Mouse (Mus musculus): ENCODE results near the gene Lrrc43.
"Not testable (repeated sequence)": the region's sequence is repeated elsewhere in the genome, so short reads cannot be mapped to it uniquely, and the experiment has no call there.

The Lrrc43 gene

GRCm38 (mm10) chr5:123489112-123489785 lies at the start of gene Lrrc43, which contains the start of gene Il31:
Gene Lrrc43, plus strand, starts transcription at chr5:123489305.
Gene Il31, minus strand, starts transcription at chr5:123489489.
- no peak for DNase-seq

DNA sequence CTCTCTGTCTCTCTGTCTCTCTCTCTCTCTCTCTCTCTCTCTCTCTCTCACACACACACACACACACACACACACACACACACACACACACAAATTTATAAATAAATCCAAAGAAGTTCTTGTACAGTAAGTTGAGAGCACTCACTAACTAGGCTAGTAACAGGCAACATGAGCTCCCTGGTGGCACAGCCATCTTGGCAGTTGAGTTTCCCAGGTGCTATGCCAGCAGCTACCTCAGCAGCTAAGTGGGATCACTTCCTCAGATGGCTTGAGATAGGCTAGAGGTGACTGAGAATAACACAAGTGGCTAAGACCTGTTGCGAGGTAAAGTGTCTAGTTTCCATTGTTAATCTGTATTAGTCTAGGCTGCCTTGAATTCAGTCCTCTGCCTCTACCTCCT lies 49.8 kb upstream of the Lrrc43 start:
- no peak for DNase-seq

DNA sequence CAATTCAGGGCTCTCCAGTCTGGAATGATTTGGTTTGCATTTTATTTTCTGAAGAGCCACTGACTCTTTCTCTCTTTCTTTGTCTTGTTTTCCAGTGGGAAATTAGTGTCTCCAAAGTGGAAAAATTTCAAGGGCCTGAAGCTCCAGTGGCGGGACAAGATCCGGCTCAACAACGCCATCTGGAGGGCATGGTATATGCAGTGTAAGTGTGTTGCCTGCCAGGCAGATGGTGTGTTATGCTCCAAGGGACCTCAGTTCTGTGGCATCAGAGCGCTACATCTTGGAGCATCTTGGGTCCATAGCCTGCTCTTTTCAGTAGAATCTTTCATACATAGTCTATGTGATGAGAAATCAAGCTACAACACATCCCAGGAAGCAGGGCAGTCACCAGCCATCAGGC lies 49.2 kb upstream of the Lrrc43 start:
- no peak for DNase-seq

- no peak for DNase-seq
Observed at GRCm38 (mm10) chr5:123440664-123441063, 48.4 kb upstream of the Lrrc43 start.

- no peak for DNase-seq
Observed at GRCm38 (mm10) chr5:123442283-123442682, 46.8 kb upstream of the Lrrc43 start.

DNA sequence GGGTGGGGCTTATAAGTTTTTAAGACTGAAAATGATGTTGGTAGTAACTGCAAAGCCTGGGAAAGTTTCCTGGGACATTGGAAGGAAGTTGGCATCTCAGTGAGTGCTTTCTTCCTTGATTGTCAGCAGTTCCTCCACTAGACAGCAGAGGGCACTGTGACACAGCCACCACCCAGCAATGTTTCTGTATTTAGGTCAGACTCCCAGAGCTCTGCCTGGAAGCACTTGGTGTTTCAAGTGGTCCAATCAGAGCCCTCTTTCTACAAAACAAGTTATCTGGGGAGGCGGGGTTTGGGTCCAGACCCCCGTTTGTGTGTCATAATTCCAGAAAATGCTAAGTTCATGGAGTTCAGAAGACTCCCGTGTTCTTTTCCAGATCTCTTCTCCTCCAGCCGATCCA lies 45.0 kb upstream of the Lrrc43 start:
- peak; percentile 47 to 57 for DNase-seq

DNA sequence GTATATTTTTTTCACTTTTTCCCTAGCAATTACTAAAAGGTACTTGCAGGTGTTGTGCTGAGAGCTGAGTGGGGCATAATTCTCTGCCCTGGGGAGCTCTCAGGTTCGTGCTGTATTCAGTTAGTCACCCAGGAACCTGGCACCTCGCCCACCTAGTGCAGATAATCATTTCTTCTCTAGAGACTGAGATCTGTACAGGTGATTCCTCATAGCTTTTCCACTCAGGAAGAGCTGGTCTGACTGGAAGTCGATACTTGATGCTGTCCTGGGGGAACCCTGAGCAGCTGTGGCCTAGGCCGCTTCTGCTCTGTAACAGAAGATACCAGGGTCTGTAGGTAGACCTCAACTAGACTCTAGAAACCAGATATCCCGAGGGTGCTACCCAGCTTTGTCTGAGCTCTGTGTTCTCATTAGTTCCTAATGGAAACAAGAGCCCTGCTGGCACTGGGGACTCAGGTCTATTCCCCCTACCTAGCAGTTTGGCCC lies 44.2 kb upstream of the Lrrc43 start:
- no peak for DNase-seq

DNA sequence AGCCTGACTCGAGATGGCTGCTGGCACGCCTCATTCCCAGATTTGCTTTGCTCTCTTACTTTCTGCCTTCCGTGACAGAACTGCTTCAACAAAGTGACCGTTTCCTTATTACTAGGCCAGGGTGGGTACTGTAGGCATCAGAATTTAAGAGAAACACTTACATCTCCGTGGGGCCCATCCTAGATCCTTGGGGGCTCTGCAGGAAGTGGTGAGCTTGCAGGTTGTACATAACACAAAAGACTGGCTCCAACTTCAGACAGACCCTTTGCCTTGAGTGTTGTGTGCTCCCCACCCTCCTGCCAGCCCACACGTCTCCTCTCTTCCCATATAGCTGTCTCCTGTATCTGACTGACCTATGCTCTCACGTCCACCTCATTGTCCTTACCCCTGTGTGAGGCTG lies 37.2 kb upstream of the Lrrc43 start:
- no peak for DNase-seq

DNA sequence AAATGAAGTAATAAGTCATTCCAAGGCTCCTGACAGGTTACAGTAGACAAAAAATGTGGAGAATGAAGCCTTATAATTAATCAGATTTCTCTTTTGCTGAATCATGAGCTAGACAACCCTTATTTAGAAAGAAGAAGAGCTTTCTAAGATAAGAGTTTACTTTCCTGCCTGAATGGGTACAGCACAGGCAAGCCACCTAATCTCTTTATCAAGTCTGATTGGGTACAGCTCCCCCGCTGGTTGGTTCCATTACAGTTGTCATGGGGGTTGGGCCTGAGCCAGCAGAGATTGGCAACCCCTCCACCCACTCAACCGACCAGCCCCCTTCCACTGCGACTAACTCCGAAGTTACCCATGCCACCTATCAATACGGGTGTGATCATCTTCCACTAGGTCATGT lies 27.7 kb upstream of the Lrrc43 start:
- DNase-seq = no peak

DNA sequence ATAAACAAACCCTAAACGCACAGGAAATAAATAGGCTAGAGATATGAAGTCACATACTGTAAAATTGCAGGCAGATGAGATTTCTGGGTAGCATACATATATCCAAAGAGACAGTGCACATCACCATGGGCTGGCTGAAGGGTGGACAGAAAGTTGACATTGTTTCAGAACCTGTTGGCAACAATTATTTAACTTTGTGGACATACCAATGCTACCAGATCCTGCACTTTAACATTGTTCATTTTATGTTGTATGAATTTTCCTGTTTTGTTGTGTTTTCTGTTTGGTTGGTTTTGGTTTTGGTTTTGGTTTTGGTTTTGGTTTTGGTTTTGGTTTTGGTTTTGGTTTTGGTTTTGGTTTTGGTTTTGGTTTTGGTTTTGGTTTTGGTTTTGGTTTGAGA lies 24.5 kb upstream of the Lrrc43 start:
- DNase-seq = no peak

GRCm38 (mm10) chr5:123470784-123471400 lies 18.2 kb upstream of the Lrrc43 start:
- no peak for DNase-seq

GRCm38 (mm10) chr5:123473817-123474216 lies 15.3 kb upstream of the Lrrc43 start:
- DNase-seq = no peak

- DNase-seq = no peak
Observed at GRCm38 (mm10) chr5:123487659-123488395, 1.3 kb upstream of the Lrrc43 start.

- DNase-seq = no peak
Observed at GRCm38 (mm10) chr5:123489935-123490334, 830 bp downstream of the Lrrc43 start.

- peak in 1 of 2 experiments; percentile 23 for DNase-seq
Observed at GRCm38 (mm10) chr5:123499717-123500116, 10.6 kb downstream of the Lrrc43 start.

DNA sequence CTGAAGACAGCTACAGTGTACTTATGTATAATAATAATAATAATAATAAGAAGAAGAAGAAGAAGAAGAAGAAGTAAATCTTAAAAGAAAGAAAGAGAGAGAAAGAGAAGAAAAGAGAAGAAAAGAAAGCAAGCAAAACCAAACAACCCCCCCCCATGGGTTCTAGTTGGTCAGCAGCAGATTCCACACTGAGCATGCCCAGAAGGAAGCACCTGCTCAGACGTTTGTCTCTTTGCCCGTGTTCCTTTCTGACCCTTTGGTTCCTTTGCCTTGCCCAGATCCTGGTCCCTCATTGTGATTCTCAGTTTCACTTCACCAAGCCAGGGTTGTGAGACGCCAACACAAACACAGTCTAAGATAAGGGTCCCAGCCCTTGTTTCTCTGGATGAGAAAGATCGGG lies 12.9 kb downstream of the Lrrc43 start:
- DNase-seq = no peak

DNA sequence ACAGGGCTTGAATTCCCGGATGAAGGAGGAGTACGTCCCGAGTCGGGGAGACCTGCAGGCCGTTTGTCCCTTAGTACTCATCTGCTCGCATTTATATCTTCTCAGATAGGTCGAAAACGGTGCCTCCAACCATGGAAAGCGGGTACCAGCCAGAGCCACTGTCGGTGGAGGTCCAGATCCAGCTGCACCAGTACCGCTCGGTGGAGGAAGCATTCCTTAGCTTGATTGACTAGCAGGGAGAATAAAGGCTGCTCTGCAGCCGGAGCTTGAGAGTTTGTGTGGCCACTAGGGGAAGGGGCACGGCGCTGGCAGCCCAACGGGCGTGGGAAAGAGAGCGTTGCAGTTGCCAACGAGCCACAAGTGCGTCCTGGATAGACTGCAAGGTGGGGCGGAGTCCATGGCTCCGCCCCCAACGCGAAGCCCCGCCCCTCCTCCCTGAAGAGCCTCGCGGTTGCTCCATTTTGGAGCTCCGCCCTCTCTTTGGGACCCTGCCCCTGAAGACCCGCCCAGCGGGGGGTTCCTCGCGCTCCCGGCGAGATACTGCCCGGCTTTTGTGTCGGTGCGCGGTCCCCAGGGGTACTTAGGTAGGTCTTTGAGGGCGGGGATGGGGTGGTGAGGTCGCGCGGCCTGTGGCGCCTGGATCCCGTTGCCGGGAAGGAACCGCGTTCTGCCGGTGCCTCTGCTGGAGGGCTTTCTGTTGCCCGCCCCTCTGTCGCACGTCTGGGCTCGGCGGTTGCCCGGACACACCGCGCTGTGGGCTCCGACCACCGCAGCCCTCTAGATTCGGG lies 19.0 kb downstream of the Lrrc43 start:
- DNase-seq = peak; percentile 83 to 88

DNA sequence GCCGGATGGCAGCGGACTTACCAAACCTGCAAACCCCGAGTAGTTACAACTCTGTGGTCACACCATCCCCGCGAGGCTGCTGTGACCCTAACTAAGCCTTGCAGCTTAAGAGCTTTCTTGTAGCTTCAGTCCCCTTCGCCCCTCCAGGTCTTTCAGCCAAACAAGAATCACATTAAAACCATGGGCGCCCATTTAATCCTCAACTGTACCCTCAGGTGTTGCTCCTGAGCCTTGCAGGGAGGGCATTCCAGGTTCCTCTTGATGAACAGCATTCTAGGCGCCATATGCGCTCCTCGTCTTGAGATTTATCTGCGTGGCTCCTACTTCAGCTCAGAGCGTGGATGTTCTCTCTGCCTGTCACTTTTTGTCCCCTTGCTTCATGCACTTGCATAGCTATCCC lies 19.8 kb downstream of the Lrrc43 start:
- no peak for DNase-seq

GRCm38 (mm10) chr5:123510160-123510559 lies 21.1 kb downstream of the Lrrc43 start, which contains the start of gene B3gnt4:
Gene B3gnt4, plus strand, starts transcription at chr5:123510460.
- no peak for DNase-seq

GRCm38 (mm10) chr5:123511426-123511825 lies 22.3 kb downstream of the Lrrc43 start:
- not testable (repeated sequence) for DNase-seq

- no peak for DNase-seq
Observed at GRCm38 (mm10) chr5:123512102-123512501, 23.0 kb downstream of the Lrrc43 start.

GRCm38 (mm10) chr5:123514871-123515270 lies 25.8 kb downstream of the Lrrc43 start:
- no peak for DNase-seq

DNA sequence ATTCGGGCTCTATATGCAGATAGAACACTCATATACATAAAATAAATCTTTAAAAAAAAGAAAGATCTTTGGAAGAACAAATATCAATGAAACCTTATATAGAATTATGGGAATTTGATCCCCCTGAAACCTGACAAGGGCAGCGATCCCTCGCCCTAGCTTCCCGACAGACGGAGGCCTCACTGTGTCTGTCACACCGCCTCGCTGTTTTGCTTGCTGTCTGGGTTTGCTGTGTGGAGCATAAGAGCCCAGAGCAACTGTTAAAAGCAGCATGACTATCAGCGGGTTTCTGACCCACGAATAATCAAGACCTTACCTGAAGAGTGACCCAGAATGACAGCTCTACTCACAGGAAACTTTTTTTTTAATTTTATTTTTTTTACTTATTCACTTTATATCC lies 31.6 kb downstream of the Lrrc43 start:
- DNase-seq = no peak

Measured in thymus, postnatal 36 days (tissue).